Mouse (Mus musculus) small intestine, adult 2 months (tissue): ENCODE measurements around the gene Kmt2a.

Source experiments
- CTCF ChIP-seq: fragments of 200-500 bp; IDR thresholded peaks from 2 replicates; pipeline ENCODE4 v1.5.1; 2012; ENCODE audit warnings: low read depth, mild to moderate bottlenecking, control low read depth, inconsistent platforms, low read length, moderate library complexity, mixed read lengths; ENCODE audit not compliant: insufficient replicate concordance, insufficient read length; ENCODE audit errors: extremely low read depth
- POLR2A ChIP-seq: fragments of 200-500 bp; IDR thresholded peaks from 2 replicates; pipeline ENCODE4 v1.6.1; 2012; ENCODE audit warnings: low read depth, mild to moderate bottlenecking, control low read depth, inconsistent platforms, low read length, moderate library complexity

- TF ChIP-seq POLR2A = no peak
- no peak for TF ChIP-seq CTCF
Observed at GRCm38 (mm10) chr9:44807141-44807540, 74.0 kb downstream of the Kmt2a start.
